Mouse (Mus musculus): ENCODE data around the gene Dync1i2.

- TF ChIP-seq TCF3 (IDR thresholded peaks at IDR 0.05; ENCODE audit: insufficient read length, low read depth) (no peak), USF1 (IDR thresholded peaks at IDR 0.05; ENCODE audit: low read depth) (no peak), POLR2A (IDR thresholded peaks at IDR 0.05; ENCODE audit: insufficient read length, low read depth) (no peak), POLR2AphosphoS2 (IDR thresholded peaks at IDR 0.05; ENCODE audit: insufficient read length, low read depth) (no peak), E2F4 (IDR thresholded peaks at IDR 0.05; ENCODE audit: insufficient read depth) (no peak), TCF12 (IDR thresholded peaks at IDR 0.05; ENCODE audit: insufficient read depth, poor library complexity, severe bottlenecking) (no peak), MAX (IDR thresholded peaks at IDR 0.05; ENCODE audit: low read depth) (no peak), MYOG (IDR thresholded peaks at IDR 0.05; ENCODE audit: control insufficient read depth in 1 of 3, insufficient read depth in 1 of 3, insufficient read length in 2 of 3, low read depth in 2 of 3) (no peak), REST (IDR thresholded peaks at IDR 0.05; ENCODE audit: insufficient read depth, insufficient read length) (no peak), SRF (IDR thresholded peaks at IDR 0.05; ENCODE audit: control insufficient read depth, insufficient read length, low read depth) (no peak)
These were observed 38.5 kb upstream of the Dync1i2 start for GRCm38 (mm10) chr2:71173031-71173430.

Data from myocyte (in vitro differentiated cells).